Mouse (Mus musculus) 3134 (cell line): ENCODE data around the gene Igbp1.
A peak's percentile ranks its signal among the peaks of the same experiment; 100 is the strongest.

ENCODE experiments used
- DNase-seq: peaks from one replicate; pipeline ENCODE4 v3.0.0-alpha.2; 2011; ENCODE audit warnings: low spot score; ENCODE audit not compliant: insufficient read length; ENCODE audit errors: extremely low read depth

Igbp1 gene

GRCm38 (mm10) chrX:100494068-100494978 is at the start of gene Igbp1:
Gene Igbp1 (plus strand): TSS chrX:100494291.
- DNase-seq: peak; percentile 76

GRCm38 (mm10) chrX:100468047-100468446 is 26.0 kb upstream of the Igbp1 start:
- no peak for DNase-seq

- no peak for DNase-seq
Observed at GRCm38 (mm10) chrX:100470126-100470525, 24.0 kb upstream of the Igbp1 start.

GRCm38 (mm10) chrX:100471491-100471890 is 22.6 kb upstream of the Igbp1 start:
- no peak for DNase-seq

DNA sequence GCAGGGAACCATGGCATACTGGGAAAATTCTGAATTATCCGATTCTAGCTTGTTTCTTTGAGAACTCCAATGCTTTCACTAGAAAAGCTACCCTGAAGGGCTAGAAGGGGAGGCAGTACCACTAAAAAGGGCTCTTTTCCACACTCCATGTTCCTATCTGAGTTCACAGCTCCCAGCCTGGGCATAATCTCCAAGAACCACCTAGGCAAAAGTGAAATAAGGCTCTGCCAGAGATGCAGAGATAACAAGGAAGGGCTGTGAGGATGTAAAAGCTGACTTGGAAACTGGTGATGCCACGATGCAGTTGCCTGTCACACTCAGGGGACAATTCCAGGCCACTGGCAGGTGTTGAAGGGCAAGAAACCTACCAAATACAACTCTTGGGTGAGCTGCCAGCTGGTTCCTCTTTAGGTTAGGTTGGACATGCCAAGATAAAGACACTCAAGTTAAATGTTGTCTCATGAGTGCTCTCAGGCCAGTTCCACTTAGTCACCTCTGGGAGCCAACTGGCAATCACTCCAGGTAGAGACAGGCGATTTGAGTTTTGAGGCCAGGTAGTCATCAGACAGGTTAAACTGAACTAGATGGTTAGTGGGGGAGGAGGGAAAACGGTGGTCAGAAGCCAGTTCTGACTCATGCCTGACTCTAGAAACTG is 18.4 kb upstream of the Igbp1 start:
- DNase-seq: no peak

DNA sequence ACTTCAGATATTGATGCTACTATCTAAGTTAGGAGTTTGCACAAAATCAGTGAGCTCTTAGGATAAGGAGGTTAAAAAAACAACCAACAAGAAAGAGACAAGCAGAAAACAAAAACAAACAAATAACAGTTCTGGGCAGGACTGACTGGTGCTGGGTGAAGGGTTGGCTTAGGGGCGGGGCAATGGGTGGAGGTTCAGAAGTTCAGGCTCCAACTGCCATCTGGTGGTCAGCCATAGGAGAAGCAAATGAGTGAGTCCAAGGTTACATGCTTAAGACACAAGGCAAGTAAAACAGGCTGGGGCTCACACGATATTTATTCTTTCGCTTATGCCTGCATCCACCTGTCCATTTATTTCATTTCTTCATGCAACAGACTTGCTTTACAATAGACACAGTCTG is 13.8 kb upstream of the Igbp1 start:
- peak; percentile 43 for DNase-seq

DNA sequence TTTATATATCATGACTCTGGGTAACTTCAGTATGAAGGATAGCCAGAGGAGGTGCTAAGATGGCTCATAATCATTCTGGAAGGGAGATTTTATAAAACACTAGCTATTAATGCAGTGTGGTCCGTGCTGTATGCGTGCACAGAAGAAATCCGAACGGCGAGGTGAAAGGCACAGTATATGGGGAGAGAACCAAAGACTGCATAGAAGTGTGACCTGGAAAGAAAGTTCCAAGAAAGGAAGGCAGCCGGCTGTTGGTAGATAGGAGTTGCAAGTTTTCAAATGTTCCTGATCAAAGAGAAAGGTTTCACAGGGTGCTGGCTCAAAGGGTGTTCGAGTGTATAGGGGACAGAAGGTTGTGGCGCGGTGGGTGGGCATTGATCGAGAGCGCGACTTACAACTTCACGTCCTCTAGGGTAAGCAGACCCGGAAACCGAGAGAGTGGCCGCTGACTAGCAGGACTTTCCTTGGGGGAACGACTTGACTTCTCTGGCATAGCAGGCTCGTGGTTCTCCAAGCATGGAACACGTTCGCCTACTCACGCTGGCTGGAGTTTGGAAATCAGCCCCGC is 507 bp upstream of the Igbp1 start:
- no peak for DNase-seq

GRCm38 (mm10) chrX:100504175-100504851 is 10.2 kb downstream of the Igbp1 start:
- no peak for DNase-seq

- no peak for DNase-seq
Observed at GRCm38 (mm10) chrX:100508164-100508563, 14.1 kb downstream of the Igbp1 start.

- DNase-seq: no peak
Observed at GRCm38 (mm10) chrX:100509921-100510320, 15.8 kb downstream of the Igbp1 start.

GRCm38 (mm10) chrX:100516683-100517082 is 22.6 kb downstream of the Igbp1 start:
- DNase-seq: no peak

GRCm38 (mm10) chrX:100517626-100518025 is 23.5 kb downstream of the Igbp1 start:
- no peak for DNase-seq

GRCm38 (mm10) chrX:100518532-100518931 is 24.4 kb downstream of the Igbp1 start:
- no peak for DNase-seq

- DNase-seq: no peak
Observed at GRCm38 (mm10) chrX:100524471-100524870, 30.4 kb downstream of the Igbp1 start, which contains the start of gene Dgat2l6. Gene Dgat2l6 (plus strand): TSS chrX:100524838.

DNA sequence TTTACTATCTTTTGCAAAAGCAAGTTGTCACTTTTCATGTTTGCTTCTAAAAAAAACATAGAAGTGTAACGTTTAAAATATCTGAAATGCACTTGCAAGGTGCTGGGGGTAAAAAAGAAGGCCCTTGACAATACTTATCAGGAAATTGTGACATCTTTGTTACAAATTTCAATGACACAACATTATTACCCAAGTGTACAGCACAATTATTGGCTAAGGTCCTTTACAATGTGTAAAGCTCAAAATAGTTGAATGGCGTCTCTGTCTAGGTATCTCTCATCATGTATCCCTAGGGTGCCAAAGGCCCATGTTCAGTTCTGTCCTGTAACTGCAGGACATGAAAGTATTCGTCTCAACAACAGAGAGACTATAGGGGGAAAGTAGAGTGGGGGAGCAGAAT is 61.9 kb downstream of the Igbp1 start:
- DNase-seq: no peak

GRCm38 (mm10) chrX:100565696-100566095 is 71.6 kb downstream of the Igbp1 start:
- DNase-seq: no peak
